Mouse (Mus musculus) lung, postnatal 14 days (tissue): Measurements from ENCODE around the gene Gpi1.
A peak's percentile ranks its signal among the peaks of the same experiment; 100 is the strongest.
"Not testable (repeated sequence)": the region's sequence is repeated elsewhere in the genome, so short reads cannot be mapped to it uniquely, and the experiment has no call there.

Experiments used
- DNase-seq: peaks from one replicate; pipeline ENCODE4 v3.0.0; 2021

The Gpi1 gene

GRCm38 (mm10) chr7:34229153-34229552, 983 bp downstream of the Gpi1 start:
- no peak for DNase-seq

DNA sequence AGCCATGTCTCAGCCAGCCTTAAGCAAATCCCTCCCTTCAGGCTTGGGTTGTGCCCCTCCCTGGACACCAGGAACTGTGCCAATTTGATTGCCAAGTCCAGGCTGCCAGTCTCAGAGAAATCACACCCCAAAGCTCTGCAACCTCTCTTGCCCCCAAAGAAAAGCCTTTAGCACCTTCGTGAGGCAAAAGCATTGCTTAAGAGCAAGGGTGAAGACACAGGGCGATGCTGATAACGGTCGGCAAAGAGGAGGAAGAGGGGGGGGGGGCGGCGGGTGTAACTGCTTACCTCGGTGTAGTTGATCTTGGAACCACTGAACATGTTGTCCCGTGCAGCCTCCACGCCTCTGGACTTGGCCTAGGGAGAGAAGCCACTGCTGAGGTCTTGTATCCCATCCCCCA, 1.5 kb downstream of the Gpi1 start:
- no peak for DNase-seq

- DNase-seq: no peak
Measured at GRCm38 (mm10) chr7:34226846-34227245, 3.3 kb downstream of the Gpi1 start.

GRCm38 (mm10) chr7:34226086-34226485, 4.0 kb downstream of the Gpi1 start:
- no peak for DNase-seq

DNA sequence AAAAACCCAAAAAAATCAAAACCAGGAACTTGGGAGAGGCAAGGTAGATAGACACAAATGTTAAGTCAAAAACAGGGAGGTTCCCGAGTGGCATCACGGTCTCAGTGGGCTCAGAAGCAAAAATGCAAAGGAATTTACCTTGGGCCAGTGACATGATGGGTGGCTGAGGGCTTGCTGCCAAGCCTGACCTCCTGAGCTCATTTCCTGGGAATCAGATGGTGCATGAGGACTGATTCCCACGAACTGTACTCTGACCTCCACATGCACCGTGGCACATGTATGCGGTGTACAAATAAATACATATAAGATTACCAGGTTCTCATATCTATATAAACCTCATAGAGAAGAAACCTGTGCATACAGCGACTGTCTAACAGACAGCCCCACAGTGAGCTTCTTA, 5.8 kb downstream of the Gpi1 start:
- no peak for DNase-seq

GRCm38 (mm10) chr7:34222340-34222739, 7.8 kb downstream of the Gpi1 start:
- no peak for DNase-seq

DNA sequence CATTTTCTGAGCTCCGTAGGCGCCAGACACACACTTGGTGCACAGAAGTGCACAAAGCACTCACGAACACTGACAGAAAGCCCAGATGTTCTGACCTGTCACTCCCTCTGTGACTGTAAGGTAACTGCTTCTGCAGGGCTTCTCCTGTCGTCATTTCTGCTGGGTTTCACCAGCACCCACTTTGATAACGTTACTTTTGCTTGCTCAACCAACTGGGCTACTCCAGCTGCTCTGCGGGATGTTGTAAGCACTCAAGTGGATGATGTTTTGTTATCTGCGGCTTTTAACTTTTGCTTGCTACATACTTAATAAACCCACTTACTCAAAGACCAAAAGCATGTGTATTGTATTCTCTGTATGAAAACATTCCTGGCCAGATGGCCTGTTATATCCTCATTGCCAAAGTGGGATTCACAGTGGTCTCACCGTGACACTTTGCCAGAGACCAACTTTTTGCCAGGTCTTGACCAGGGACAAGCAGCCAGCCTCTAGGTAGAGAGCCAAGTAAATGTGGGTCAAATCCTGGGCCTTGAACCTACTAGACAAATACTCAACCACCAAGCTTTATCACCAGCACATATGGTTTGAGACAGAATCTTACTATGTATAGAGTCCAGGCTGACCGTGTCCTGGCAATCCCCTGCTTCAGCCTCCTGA, 8.4 kb downstream of the Gpi1 start:
- DNase-seq: no peak

GRCm38 (mm10) chr7:34218496-34218895, 11.6 kb downstream of the Gpi1 start:
- DNase-seq: no peak

DNA sequence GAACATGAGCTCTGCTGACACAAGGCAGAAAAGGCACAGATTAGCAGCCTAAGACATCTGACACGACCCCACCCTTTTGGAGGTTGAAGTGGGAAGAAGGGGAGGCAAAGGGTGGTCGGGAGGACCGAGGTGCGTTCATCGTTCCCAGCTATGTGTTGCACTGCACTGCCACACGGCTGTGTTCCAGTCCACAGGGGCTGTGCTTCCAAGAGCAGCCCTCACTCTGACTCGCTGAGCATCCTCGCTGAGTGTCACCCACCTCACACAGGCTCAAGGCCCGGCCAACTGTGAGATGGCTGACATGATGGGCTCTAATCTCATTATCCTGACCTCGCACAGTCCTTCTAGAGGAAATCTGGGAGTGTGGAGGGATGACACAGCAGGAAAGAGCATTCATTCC, 13.7 kb downstream of the Gpi1 start:
- DNase-seq: no peak

DNA sequence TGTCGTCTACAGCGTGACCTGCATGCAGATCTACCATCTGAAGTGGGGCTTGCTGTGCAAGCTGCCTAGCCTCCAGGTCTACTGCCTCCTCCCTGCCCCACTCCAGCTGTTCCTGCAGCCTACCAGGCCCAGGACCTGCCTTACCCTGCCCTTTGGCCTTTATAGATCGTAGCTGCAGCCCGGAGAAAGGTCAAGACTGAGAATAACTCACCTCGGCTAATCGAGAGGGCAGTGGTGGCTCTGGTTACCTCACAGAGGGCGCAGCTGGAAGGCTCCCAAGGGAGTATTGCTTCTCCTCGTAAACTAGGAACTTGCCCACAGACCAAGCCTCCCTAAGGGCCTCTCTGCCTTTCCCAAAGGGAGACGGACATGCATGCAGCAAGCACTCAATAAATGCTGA, 14.7 kb downstream of the Gpi1 start:
- DNase-seq: no peak

DNA sequence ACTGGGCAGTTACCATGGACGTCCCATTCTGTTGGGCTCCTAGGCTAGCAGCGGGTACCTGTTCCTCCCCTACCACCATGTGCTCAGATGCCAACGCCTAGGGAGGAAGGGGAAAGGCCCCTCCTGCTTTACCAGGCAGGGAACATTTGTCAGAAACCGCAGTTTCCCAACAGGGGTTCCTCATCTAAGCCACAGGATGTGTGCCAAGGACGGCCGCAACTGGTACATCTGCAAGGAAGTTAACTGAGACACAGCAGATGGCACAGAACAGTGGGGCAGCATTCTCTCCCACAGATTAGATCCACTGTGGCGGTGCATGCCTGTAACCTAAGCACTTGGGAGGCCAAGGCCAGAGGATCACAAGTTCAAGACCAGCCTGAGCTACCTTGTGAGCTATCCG, 15.5 kb downstream of the Gpi1 start:
- DNase-seq: peak; percentile 18

GRCm38 (mm10) chr7:34213281-34213680, 16.9 kb downstream of the Gpi1 start:
- DNase-seq: no peak

DNA sequence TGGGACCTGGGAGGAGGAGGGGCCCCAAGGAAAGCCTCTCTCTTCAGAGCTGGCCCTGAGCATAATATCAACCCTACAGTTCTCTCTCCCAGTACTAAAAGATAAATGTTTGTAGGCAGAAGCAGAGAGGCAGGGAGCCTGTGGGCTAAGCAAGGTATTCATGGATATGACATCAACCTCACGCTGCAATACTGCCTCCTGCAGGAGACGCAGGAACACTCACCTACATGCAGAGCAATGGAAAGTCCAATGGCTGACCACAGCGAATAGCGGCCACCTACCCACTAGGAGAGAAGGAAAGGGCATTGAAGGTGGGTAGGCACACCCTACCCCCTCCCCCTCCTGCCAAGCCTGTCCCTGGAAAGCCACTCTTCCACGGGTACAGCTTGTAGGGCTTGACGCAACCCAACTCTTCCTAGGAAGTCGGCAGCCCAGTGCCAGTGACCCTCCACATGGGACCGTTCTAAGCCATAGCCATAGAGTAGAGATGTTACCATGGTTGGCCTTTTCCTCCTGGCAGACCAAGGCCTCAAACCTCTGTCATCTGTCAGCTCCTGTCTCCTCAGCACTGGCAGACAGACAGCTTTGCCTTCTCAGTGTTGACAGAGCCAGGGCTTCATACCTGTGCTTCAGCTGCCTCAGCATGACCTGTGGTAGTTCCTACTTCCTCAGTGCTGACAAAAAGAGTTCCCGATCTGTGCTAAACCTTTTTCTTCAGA, 21.9 kb downstream of the Gpi1 start:
- DNase-seq: no peak

- DNase-seq: no peak
Measured at GRCm38 (mm10) chr7:34206331-34206730, 23.8 kb downstream of the Gpi1 start.

- not testable (repeated sequence) for DNase-seq
Measured at GRCm38 (mm10) chr7:34202147-34202546, 28.0 kb downstream of the Gpi1 start.

- no peak for DNase-seq
Measured at GRCm38 (mm10) chr7:34200829-34201228, 29.3 kb downstream of the Gpi1 start.

- DNase-seq: peak; percentile 54
Measured at GRCm38 (mm10) chr7:34198346-34198745, 31.8 kb downstream of the Gpi1 start.

- peak; percentile 94 for DNase-seq
Measured at GRCm38 (mm10) chr7:34196132-34197128, 33.7 kb downstream of the Gpi1 start, which contains the start of gene Pdcd2l. TSS of gene Pdcd2l (minus strand) at chr7:34196661.

DNA sequence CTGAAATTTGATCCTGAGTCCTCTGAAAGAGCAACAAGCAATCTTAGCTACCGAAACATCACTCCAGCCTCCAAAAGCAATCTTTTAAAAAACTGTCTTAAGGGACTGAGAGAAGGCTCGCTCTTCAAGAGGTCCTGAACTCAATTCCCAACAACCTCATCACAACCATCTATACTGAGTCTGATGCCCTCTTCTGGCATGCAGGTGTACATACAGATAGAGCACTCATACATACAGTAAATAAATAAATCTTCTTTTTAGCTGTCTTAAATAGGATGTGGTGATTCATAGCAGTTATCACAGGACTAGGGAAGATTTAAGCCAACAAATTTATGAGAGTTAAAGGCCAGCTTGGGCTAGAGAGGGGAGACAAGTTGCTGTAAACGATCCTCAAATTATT, 34.5 kb downstream of the Gpi1 start:
- DNase-seq: no peak

GRCm38 (mm10) chr7:34192825-34193224, 37.3 kb downstream of the Gpi1 start:
- no peak for DNase-seq

GRCm38 (mm10) chr7:34189376-34189989, 40.7 kb downstream of the Gpi1 start:
- DNase-seq: no peak

GRCm38 (mm10) chr7:34183794-34184193, 46.3 kb downstream of the Gpi1 start:
- DNase-seq: no peak

- no peak for DNase-seq
Measured at GRCm38 (mm10) chr7:34183356-34183755, 46.8 kb downstream of the Gpi1 start.
